Mouse (Mus musculus): ENCODE data around the gene Mcl1. TPM values are rescaled to one million over a fixed set of nuclear protein-coding genes. Genes with fewer than 3 reads are reported as not detected.
A peak's percentile ranks its signal among the peaks of the same experiment; 100 is the strongest.

Gene Mcl1
- polyA plus RNA-seq, 1 experiment from 2014 or later = 34.8 TPM

DNA sequence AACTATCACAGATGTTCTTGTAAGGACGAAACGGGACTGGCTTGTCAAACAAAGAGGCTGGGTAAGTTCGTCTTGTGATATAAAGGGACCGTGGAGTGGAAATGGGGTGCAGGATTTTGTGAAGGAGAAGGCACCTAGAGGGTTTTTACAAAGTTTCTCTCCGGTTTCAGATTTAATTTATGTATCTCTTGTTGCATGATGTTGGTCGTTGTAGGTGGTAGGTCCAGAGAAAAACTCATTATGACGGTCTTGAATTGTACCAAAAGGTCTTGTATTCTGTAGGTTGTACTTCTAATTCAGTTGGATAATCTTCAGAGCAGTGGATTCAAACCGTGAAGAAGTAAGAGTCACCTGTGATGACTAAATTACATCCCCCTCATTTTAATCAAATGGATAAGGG lies 1.4 kb downstream of the Mcl1 start:
- 2% methylated on average over 8 of the region's 8 CpGs for WGBS (ENCODE audit: insufficient replicate concordance)
- no peak for ATAC-seq (ENCODE audit: insufficient read depth)
- Histone ChIP-seq H3K36me3 (replicated peaks) (peaks cover 50% of the 10 kb centered on the region), H3K4me3 (replicated peaks) (peak overlapping the region; percentile 97), H3K4me1 (replicated peaks) (peaks cover 66% of the 10 kb centered on the region), H3K9ac (peak overlapping the region; percentile 100), H3K4me2 (peak overlapping the region; percentile 77), H3K27me3 (no peaks in the 10 kb centered on the region), H3K27ac (replicated peaks) (peak overlapping the region; percentile 98), H3K9me3 (replicated peaks) (no peaks in the 10 kb centered on the region)

DNA sequence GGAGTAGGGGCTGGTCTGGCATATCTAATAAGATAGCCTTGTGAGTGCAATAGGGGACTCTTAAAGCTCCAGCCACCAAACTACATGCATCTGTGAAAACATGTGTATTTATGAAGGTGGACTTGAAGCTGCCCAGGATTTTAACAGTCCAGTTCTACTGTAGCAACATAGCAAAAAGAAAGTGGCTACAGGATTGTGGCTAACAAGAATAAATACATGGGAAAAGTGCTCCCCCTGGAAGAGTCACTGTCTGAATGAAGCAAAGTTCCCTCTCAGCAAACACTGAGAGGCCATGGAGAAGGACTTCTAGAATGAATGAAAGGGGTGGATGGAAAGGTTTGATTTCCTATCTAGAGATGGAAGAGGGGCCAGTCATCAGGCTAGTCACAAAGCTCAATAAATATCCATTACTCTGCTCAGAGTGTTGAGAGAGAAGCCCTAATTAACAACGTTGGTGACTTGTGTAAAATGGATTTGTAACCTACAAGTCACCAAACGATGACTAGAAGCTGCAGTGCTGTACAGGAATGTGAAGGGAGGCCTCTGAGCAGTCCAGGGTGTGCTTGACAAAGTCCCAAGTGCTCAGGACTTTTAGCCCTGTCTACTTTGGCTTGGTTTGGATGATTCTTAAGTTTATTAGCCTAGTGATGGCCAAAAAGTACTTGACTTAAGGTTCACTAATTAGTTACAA lies 2.3 kb downstream of the Mcl1 start:
- H3K9me3 ChIP-seq (replicated peaks) = no peaks in the 10 kb centered on the region
- ATAC-seq (ENCODE audit: insufficient read depth) = no peak
- H3K27ac ChIP-seq (replicated peaks) = peak overlapping the region; percentile 98
- WGBS (ENCODE audit: insufficient replicate concordance) = 21% methylated on average over 2 of the region's 2 CpGs
- peaks cover 56% of the 10 kb centered on the region for H3K36me3 ChIP-seq (replicated peaks)
- H3K9ac ChIP-seq = peak overlapping the region; percentile 100
- H3K4me2 ChIP-seq = peak overlapping the region; percentile 77
- H3K4me1 ChIP-seq (replicated peaks) = peaks cover 72% of the 10 kb centered on the region
- peak overlapping the region; percentile 97 for H3K4me3 ChIP-seq (replicated peaks)
- H3K27me3 ChIP-seq = no peaks in the 10 kb centered on the region

DNA sequence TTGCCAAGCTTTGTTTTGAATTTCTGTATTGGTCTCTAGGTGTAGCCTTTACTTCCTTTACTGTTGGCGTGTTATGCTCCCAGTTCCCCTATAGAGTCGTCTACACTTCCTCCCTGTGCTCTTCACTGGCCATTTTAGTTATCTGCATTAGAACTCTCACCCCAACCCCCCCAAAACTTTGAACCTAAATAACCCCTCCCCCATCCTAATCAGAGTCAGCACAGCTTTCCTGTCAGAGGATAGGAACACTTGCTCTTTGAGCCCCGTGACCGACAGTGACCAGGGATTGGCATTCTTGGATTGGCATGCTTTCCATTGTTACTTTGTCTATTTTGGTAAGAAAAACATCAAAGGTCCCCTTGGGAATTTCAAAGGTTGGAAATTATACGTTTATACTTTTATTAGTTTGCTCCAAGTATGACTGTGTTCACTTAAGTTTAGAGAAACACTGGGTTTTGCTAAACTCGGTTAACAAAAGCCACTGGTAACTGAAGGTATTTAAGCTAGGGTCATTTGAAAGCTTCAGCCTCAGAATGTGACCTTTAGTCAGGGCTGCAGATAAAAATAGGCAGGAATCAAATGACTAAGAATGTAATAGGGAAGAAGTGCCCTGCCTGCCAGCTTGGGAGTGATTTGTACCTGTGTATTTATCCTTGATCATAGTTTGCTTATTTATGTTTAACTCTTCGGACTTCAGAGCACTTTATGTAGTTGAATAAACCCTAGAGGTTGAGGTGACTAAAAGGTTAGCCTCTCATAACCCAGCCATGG lies 3.5 kb downstream of the Mcl1 start:
- H3K36me3 ChIP-seq (replicated peaks) = peaks cover 60% of the 10 kb centered on the region
- H3K4me2 ChIP-seq = peak overlapping the region; percentile 77
- no peak; the same call in 1 of the 2 replicates for ATAC-seq (ENCODE audit: insufficient read depth)
- H3K27me3 ChIP-seq = no peaks in the 10 kb centered on the region
- 20% methylated on average over 7 of the region's 7 CpGs for WGBS (ENCODE audit: insufficient replicate concordance)
- H3K9ac ChIP-seq = peak overlapping the region; percentile 40
- peaks cover 78% of the 10 kb centered on the region for H3K4me1 ChIP-seq (replicated peaks)
- peak overlapping the region; percentile 97 for H3K4me3 ChIP-seq (replicated peaks)
- H3K9me3 ChIP-seq (replicated peaks) = no peaks in the 10 kb centered on the region
- H3K27ac ChIP-seq (replicated peaks) = peak overlapping the region; percentile 68

DNA sequence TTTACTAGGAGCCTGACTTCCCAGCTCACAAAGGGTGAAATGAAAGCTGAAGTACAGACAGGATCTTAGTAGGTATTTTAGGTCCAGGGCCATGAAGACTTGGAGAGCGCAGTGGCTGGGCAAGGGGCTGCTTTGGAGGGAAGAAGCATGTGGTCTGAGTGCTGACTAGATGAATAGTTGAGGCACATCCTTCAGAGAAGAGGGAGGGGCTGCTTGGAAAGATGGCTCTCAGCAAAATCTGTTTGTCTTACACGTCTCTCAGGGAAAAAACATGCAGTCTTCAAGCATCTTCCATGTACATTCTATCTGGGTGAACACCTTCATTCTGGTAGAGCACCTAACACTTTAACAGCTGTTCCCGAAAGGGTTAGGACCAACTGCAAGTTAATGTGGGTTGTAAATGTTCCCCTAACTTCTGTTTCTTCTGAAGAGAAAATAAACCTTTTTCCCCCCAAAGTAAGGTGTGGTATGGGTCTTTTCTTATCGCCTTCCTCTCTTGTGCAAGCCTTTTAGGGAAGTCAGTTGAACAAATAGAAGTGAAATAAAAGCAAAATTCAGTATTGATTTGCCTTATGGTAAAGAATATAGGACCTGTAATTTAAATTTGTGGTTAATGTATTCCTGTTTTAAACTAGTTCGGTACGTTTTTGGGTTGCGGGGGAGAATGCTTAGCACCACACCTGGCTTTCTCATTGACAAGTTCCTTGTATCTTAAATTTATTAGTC lies 4.3 kb downstream of the Mcl1 start:
- ATAC-seq (ENCODE audit: insufficient read depth) = no peak
- peaks cover 67% of the 10 kb centered on the region for H3K36me3 ChIP-seq (replicated peaks)
- 67% methylated on average over 7 of the region's 7 CpGs for WGBS (ENCODE audit: insufficient replicate concordance)
- no peaks in the 10 kb centered on the region for H3K9me3 ChIP-seq (replicated peaks)
- H3K9ac ChIP-seq = peak overlapping the region; percentile 40; the same call in 1 of the 2 replicates
- H3K4me2 ChIP-seq = peak overlapping the region; percentile 77
- peak overlapping the region; percentile 89 for H3K27ac ChIP-seq (replicated peaks)
- peak overlapping the region; percentile 97 for H3K4me3 ChIP-seq (replicated peaks)
- H3K27me3 ChIP-seq = no peaks in the 10 kb centered on the region
- peaks cover 78% of the 10 kb centered on the region for H3K4me1 ChIP-seq (replicated peaks)

DNA sequence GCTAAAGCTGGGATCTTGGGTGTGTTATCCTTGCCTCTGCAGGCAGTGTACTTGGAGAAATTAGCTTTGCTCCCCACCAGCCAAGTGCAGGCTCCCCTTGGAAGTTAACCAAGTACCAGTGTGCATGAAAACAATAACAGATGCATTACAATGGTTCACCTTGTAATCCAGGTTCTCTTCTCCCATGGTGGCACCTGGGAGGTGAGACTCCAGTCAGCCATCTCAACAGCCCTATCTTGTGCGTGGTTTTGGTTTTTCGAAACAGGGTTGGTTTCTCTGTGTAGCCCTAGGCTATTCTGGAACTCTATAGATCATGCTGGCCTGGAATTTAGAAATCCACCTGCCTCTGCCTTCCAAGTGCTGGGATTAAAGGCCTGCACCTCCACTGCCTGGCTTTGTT lies 4.9 kb downstream of the Mcl1 start:
- peak overlapping the region; percentile 12; the same call in 1 of the 2 replicates for H3K9ac ChIP-seq
- peak overlapping the region; percentile 77 for H3K4me2 ChIP-seq
- no peaks in the 10 kb centered on the region for H3K27me3 ChIP-seq
- ATAC-seq (ENCODE audit: insufficient read depth) = no peak
- peaks cover 82% of the 10 kb centered on the region for H3K4me1 ChIP-seq (replicated peaks)
- H3K27ac ChIP-seq (replicated peaks) = peak overlapping the region; percentile 89
- WGBS (ENCODE audit: insufficient replicate concordance) = 69% methylated on average over 2 of the region's 2 CpGs
- no peaks in the 10 kb centered on the region for H3K9me3 ChIP-seq (replicated peaks)
- H3K4me3 ChIP-seq (replicated peaks) = peak overlapping the region; percentile 9; the same call in 1 of the 2 replicates
- peaks cover 71% of the 10 kb centered on the region for H3K36me3 ChIP-seq (replicated peaks)

DNA sequence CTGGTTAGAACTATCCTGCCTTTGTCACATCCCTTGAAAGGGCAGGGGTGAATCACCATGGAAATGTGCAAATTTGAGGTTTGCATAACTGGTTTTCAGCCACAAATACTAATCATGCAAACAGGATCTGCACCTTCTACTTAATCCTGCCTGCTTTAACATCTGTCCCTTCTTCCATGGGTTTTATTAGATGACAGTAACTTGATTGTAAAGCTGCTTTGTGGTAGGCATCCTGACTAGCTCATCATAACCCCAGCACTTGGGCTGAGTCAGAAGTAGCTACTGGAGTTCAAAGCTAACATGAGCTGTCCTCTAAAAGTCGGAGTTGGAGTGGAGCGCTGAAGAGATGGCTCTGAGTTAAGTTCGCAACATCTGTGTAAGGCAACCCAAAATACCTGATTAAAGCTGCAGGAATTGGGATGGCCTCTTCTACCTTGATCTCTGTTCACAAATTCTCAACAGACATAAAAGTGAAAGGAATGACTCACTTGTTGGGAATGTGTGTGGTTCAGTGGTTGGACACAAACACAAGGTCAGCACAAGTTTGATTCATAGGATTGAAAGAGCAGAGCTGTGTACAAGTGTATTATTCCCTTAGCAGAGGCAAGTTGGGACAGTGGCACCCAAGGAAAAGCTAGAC lies 5.5 kb downstream of the Mcl1 start:
- H3K36me3 ChIP-seq (replicated peaks) = peaks cover 77% of the 10 kb centered on the region
- peaks cover 88% of the 10 kb centered on the region for H3K4me1 ChIP-seq (replicated peaks)
- H3K9ac ChIP-seq = peak overlapping the region; percentile 12
- H3K4me3 ChIP-seq (replicated peaks) = peak overlapping the region; percentile 9; the same call in 1 of the 2 replicates
- peak overlapping the region; percentile 89 for H3K27ac ChIP-seq (replicated peaks)
- ATAC-seq (ENCODE audit: insufficient read depth) = no peak
- H3K27me3 ChIP-seq = no peaks in the 10 kb centered on the region
- no peaks in the 10 kb centered on the region for H3K9me3 ChIP-seq (replicated peaks)
- 79% methylated on average over 3 of the region's 3 CpGs for WGBS (ENCODE audit: insufficient replicate concordance)
- peak overlapping the region; percentile 77 for H3K4me2 ChIP-seq

DNA sequence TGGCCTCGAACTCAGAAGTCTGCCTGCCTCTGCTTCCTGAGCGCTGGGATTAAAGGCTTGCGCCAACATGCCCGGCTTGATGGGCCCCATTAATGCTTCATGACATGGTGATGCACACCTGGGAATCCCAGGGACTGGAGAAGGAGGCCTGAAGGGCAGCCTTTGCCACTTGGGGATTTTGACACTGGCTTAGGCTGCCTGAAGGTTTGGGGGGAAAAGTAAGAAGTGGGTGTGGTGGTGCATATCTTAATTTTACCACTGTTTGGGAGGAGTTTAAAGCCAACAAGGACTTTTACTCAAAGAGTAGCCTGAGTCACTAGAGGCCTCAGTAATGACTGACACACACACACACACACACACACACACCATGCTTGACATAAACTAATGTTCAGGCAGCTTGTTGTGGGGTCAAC lies 6.4 kb downstream of the Mcl1 start:
- WGBS (ENCODE audit: insufficient replicate concordance) = 74% methylated on average over 4 of the region's 4 CpGs

DNA sequence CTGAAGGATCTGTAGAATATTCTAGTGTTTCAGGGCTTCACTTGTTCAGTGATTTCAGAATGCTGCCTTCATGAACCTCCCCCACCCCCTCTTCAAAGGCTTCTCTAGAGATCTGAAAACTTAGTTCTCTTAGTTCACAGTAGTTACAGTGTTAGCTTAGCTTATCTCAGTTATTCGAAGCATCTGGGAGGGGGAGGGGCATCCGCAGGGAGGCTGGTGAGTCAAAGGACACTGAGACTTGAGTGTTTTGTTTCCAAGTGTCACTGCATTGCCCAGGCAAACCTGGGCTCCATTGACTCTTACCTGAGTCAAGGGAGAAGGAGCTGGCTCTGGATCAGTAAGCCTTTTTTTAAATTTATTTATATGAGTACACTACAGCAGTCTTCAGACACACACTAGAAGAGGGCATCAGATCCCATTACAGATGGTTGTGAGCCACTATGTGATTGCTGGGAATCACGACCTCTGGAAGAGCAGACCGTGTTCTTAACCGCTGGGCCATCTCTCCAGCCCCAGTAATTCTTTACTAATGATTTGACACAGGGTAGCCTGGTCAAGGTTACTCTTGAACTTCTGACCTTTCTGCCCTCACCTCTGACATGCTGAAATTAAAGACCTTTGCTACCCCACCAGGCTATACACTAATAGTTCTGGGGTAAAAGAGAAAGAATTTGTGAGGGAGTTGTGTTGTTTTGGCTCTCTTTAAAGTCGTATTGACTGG lies 7.7 kb downstream of the Mcl1 start:
- WGBS (ENCODE audit: insufficient replicate concordance) = 43% methylated on average over 6 of the region's 6 CpGs
- H3K36me3 ChIP-seq (replicated peaks) = peaks cover 73% of the 10 kb centered on the region
- H3K9ac ChIP-seq = peak overlapping the region; percentile 33
- no peaks in the 10 kb centered on the region for H3K27me3 ChIP-seq
- H3K4me3 ChIP-seq (replicated peaks) = 0 out of 2 replicates have a peak overlapping the region, but pooled peaks have one; percentile 17
- peak; percentile 68 for ATAC-seq (ENCODE audit: insufficient read depth)
- H3K4me1 ChIP-seq (replicated peaks) = peaks cover 93% of the 10 kb centered on the region
- H3K27ac ChIP-seq (replicated peaks) = peak overlapping the region; percentile 89
- H3K9me3 ChIP-seq (replicated peaks) = no peaks in the 10 kb centered on the region
- H3K4me2 ChIP-seq = peak overlapping the region; percentile 53

More for the DNA sequence above, 6.4 kb downstream of the Mcl1 start:
- peak overlapping the region; percentile 33; the same call in 1 of the 2 replicates for H3K9ac ChIP-seq
- H3K4me1 ChIP-seq (replicated peaks) = peaks cover 94% of the 10 kb centered on the region
- H3K36me3 ChIP-seq (replicated peaks) = peaks cover 81% of the 10 kb centered on the region
- ATAC-seq (ENCODE audit: insufficient read depth) = peak; percentile 35
- 0 out of 2 replicates have a peak overlapping the region, but pooled peaks have one; percentile 20 for H3K4me3 ChIP-seq (replicated peaks)
- H3K27ac ChIP-seq (replicated peaks) = peak overlapping the region; percentile 89
- peak overlapping the region; percentile 77 for H3K4me2 ChIP-seq
- no peaks in the 10 kb centered on the region for H3K27me3 ChIP-seq
- H3K9me3 ChIP-seq (replicated peaks) = no peaks in the 10 kb centered on the region

DNA sequence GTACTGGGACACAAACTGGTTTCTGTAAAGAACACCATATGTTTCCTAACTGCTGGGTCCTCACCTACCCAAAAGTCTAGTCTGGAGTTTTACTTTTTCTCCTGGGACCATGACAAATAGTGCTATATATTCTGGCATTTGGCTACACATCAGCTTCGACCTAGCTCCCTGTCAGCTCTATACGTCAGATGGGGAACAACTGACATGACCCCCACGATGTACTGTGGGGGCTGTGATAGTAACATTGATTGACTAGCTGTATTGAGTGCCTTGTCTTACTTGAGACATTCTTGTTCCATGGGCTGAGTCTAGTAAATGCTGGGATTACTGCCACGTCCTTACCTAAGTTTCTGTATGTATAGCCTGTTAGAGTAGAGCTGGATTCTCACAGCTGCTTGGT lies 8.9 kb downstream of the Mcl1 start:
- no peaks in the 10 kb centered on the region for H3K27me3 ChIP-seq
- peak overlapping the region; percentile 89 for H3K27ac ChIP-seq (replicated peaks)
- H3K4me3 ChIP-seq (replicated peaks) = no peak overlapping the region
- H3K9me3 ChIP-seq (replicated peaks) = no peaks in the 10 kb centered on the region
- peaks cover 68% of the 10 kb centered on the region for H3K36me3 ChIP-seq (replicated peaks)
- WGBS (ENCODE audit: insufficient replicate concordance) = 47% methylated on average over 4 of the region's 4 CpGs
- ATAC-seq (ENCODE audit: insufficient read depth) = no peak
- H3K9ac ChIP-seq = 0 out of 2 replicates have a peak overlapping the region, but pooled peaks have one; percentile 9
- H3K4me2 ChIP-seq = peak overlapping the region; percentile 14
- H3K4me1 ChIP-seq (replicated peaks) = peaks cover 94% of the 10 kb centered on the region

DNA sequence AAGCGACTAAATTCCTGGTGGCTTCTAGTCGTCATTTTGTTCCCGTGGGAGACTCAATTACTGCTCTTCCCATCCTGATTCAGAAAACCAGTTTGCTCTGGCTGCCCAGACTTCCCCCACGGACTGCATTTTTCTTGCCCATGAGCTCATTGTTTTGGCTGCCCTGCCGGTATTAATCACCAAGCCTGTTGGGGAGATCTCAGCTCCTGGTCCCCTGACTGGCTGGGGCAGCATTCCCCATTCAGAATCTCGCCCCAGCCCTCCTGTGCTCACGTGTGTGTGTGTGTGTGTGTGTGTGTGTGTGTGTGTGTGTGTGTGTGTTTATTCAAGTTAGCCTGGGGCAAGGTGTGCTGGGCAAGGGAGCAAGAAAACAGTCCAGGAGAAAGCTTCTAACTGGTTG lies 9.4 kb downstream of the Mcl1 start:
- Histone ChIP-seq H3K27ac (replicated peaks) (peak overlapping the region; percentile 89), H3K9me3 (replicated peaks) (no peaks in the 10 kb centered on the region), H3K4me2 (peak overlapping the region; percentile 29), H3K27me3 (no peaks in the 10 kb centered on the region), H3K9ac (0 out of 2 replicates have a peak overlapping the region, but pooled peaks have one; percentile 9), H3K4me3 (replicated peaks) (no peak overlapping the region), H3K4me1 (replicated peaks) (peaks cover 94% of the 10 kb centered on the region), H3K36me3 (replicated peaks) (peaks cover 63% of the 10 kb centered on the region)
- ATAC-seq (ENCODE audit: insufficient read depth) = no peak
- 38% methylated on average over 7 of the region's 7 CpGs for WGBS (ENCODE audit: insufficient replicate concordance)

Measured in liver, embryonic 15.5 days (tissue).